8 mouse cellular contexts compared by ENCODE assay signal in genomic region chr11:60417717-60418472, GRCm38 (mm10). TPM values are rescaled to one million over a fixed set of nuclear protein-coding genes. Genes with fewer than 3 reads are reported as not detected.
DNase-seq lines count a peak whose midpoint lies in the region; ATAC-seq lines count a peak whose summit lies in the region.

Gene Atpaf2 (minus strand): TSS chr11:60418457.

- H3K27ac ChIP-seq in midbrain, embryonic 11.5 days (ENCODE audit: low read depth, low read length): peak within 1 kb of the TSS; percentile 50

- peak; percentile 21; the same call in 1 of the 2 replicates for ATAC-seq in erythroid progenitor cell, adult 5-6 weeks (replicated peaks; ENCODE audit: low FRiP score, poor library complexity, severe bottlenecking)
- peak; percentile 54 for ATAC-seq in midbrain, embryonic 11.5 days (ENCODE audit: low FRiP score)

- H3K4me1 ChIP-seq in midbrain, embryonic 11.5 days (ENCODE audit: control insufficient read depth, insufficient read depth, low read length): peaks cover 14% of the 10 kb centered on the region

- intact Hi-C loops in heart, postnatal 14 days (cut with DNase I): loop anchor here (5.0 kb wide), 1 partner anchor 316 kb away; no protein-coding TSS in a partner anchor
- intact Hi-C loops in left cerebral cortex, postnatal 14 days (cut with DNase I): loop anchor here (10.0 kb wide), 1 partner anchor 453 kb away; the partner anchor contains the start of gene Rasd1

- H3K36me3 ChIP-seq in midbrain, embryonic 11.5 days (ENCODE audit: control insufficient read depth, insufficient read depth, low read length): no peaks in the 10 kb centered on the region

- WGBS in midbrain, embryonic 11.5 days: 1% methylated on average over 37 of the region's 39 CpGs

- peak within 1 kb of the TSS; percentile 80 for H3K9ac ChIP-seq in midbrain, embryonic 11.5 days (ENCODE audit: low read length)

- H3K4me3 ChIP-seq in midbrain, embryonic 11.5 days (ENCODE audit: low read depth, low read length): peak within 1 kb of the TSS; percentile 56

- no peaks in the 10 kb centered on the region for H3K27me3 ChIP-seq in midbrain, embryonic 11.5 days (ENCODE audit: control insufficient read depth, insufficient read depth, low read length)

- H3K4me2 ChIP-seq in midbrain, embryonic 11.5 days: peak within 1 kb of the TSS; percentile 61

- peak; percentile 24 for DNase-seq in ovary, postnatal 10 days (ENCODE audit: low spot score)
- no peak for DNase-seq in ovary, postnatal 36 days (ENCODE audit: low spot score)
- DNase-seq in adrenal gland, adult 2 months: peak; percentile 67
- DNase-seq in heart, postnatal 14 days: no peak
- DNase-seq in left cerebral cortex, postnatal 14 days (ENCODE audit: low spot score in 2 of 2): no peak
- DNase-seq in midbrain, embryonic 11.5 days (ENCODE audit: low spot score, missing footprints): peak; percentile 95
- DNase-seq in cerebellum, postnatal 36 days: no peak

- no peaks in the 10 kb centered on the region for H3K9me3 ChIP-seq in midbrain, embryonic 11.5 days (ENCODE audit: control insufficient read depth, low read length)

RNA-seq across cellular contexts. Expression of gene Atpaf2, which starts in this region (rescaled TPM):
- total RNA-seq in adrenal gland, adult 2 months (2021): 10 to 100 TPM; 81.2 to 90.9 TPM
- polyA plus RNA-seq in adrenal gland, adult 2 months (2012; rRNA removed): 48.7 and 51.3 TPM in 2 replicates
- total RNA-seq in erythroid progenitor cell, adult 5-6 weeks (2015; ENCODE audit: low replicate concordance): 11.9 and 12.2 TPM in 2 replicates
- total RNA-seq in erythroid progenitor cell, adult 5-6 weeks (2017; ENCODE audit: low replicate concordance): 21.1 and 31.8 TPM in 2 replicates
- total RNA-seq in heart, postnatal 14 days (2021): 10 to 100 TPM; 41.4 to 47.0 TPM
- total RNA-seq in left cerebral cortex, postnatal 14 days (2021): 10 to 100 TPM; 28.7 to 30.4 TPM
- polyA plus RNA-seq in midbrain, embryonic 11.5 days (2014; fragmentation: Nextera tagmentation; extraction: Ambion mirVana): 39.9 and 40.5 TPM in 2 replicates

Comparison
In these comparisons a context has a peak if more than half of its experiments do, and no peak if none do; other contexts are left out.
1. DNase-seq: peak in ovary, postnatal 10 days (single experiment), adrenal gland, adult 2 months (single experiment) and midbrain, embryonic 11.5 days (single experiment); none in ovary, postnatal 36 days (single experiment), heart, postnatal 14 days (0 of 2), left cerebral cortex, postnatal 14 days (0 of 2) and cerebellum, postnatal 36 days (0 of 2).